Mouse (Mus musculus): ENCODE results near the gene Gcn1l1.
"Not testable (repeated sequence)": the region's sequence is repeated elsewhere in the genome, so short reads cannot be mapped to it uniquely, and the experiment has no call there.

The Gcn1l1 gene

DNA sequence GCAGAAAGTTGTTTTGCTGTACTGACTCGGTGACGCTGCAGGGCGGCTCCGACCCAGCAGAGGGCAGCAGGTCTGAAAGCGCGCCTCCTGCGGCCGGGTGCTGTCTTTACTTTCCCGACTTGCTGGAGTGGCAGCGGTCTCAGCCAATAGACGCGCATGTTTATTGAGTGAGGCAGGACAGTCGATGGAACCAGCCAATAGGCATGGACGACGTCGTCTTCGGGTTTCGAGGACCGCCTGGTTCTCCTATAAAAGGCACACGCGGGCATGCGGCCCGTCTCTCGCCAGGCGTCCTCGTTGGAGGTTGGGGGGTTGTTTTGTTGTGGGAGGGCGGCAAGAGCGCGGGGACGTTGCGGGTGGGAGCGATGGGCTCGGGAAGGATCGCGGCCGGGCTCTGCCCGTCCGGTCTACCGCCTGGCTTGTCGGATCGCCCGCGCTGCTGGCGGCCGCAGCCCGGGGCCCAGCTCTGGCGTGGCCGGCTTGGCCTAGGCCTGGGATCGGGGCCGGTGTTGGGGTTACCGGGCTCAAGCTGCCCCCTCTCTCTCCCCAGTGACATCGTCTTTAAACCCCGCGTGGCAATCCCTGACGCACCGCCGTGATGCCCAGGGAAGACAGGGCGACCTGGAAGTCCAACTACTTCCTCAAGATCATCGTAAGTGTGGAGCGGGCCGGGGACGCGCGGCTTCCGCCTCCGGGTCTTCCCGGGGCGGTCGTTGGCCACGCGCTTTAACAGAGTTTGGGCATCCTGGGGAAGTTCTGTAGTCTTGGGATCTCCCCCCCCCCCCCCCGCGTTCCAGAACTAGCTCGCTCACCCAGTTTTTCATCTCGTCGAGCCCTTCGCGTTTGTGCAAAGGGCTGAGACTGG is 5.6 kb upstream of the Gcn1l1 start, which contains the start of gene Rplp0:
Rplp0 (plus strand) TSS at position 231 of the 865 bp plus-strand sequence.
- DNase-seq (ENCODE audit: low spot score in 2 of 2), result peak; percentile 98 to 100

DNA sequence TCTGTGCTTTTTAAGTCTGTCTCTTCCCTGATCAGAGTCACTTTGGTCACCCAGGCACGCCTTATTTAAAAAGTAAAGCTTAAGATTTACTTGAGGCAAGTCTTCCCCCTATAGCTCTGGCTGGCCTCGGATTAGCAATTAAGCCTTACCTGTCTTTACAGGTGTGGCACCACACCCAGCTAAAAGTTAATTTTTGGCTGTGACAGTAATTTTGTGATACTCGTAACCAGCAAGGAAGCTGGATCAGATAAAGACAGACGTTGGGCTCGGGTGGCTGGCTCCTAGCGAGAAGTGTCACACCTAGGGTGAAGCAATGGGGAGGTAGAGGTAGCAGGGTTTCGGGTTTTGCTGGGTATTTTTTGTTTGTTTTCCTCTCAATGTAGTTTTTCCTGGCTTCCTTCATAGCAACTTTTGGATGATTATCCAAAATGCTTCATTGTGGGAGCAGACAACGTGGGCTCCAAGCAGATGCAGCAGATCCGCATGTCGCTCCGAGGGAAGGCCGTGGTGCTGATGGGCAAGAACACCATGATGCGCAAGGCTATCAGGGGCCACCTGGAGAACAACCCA is 4.6 kb upstream of the Gcn1l1 start:
- DNase-seq (ENCODE audit: low spot score in 2 of 2), result no peak

DNA sequence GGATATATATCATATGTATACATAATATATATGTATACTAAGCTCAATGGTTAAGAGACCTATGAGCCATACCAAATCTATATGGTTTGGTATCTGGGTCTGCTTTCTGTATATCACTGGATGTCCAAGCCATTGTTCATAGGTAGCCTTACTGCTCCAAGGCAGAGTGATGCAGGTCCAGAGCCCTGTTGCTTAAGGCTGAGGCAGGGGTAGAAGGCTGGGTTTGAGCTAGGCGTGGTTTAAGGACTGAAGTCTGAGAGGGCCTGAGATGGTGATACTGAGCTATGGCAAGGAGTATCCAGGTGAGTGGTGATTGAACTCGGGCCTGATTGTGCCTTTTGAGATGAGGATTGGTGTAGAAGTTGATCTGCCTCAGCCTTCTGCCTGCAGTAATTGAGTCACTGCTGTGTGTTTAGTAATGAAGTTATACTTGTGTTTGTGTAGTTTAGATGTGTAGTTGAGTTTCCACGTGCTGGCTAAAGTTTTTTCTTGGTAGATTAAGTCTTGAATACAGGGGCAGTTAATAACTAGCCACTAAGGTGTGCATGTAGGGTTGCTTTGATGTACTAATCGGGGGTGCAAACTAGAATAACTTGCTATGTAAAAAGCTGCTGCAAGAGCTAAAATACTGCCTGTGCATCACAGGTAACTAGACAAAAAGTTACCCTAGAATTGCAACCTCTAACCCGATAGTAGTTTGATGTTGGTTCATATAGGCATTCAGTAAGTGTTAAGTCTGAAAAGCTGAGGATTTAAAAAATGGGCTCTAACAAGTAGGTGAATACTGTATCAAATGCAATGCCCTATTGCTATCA is 1.1 kb upstream of the Gcn1l1 start:
- no peak for DNase-seq (ENCODE audit: low spot score in 2 of 2)

DNA sequence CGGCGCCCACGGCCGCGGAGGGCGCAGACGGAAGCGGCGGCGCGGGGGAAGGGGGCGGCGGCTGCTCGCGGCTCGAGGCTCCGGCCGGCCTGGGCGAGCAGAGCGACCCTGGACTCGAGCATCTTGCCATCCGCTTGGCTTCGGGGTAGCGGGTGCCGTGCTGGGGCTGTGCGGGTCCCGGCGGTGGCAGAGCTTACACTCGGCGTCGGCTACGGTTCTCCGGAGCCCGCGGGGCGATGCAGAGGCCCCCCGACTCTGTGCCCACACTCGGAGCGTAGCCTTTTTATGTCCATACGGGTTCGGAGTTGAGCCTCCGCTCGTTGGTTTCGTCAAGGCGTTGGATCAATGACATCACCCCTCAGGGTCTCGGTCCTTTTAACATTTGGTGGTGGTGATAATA is 349 bp downstream of the Gcn1l1 start:
- DNase-seq (ENCODE audit: low spot score in 2 of 2), result no peak

DNA sequence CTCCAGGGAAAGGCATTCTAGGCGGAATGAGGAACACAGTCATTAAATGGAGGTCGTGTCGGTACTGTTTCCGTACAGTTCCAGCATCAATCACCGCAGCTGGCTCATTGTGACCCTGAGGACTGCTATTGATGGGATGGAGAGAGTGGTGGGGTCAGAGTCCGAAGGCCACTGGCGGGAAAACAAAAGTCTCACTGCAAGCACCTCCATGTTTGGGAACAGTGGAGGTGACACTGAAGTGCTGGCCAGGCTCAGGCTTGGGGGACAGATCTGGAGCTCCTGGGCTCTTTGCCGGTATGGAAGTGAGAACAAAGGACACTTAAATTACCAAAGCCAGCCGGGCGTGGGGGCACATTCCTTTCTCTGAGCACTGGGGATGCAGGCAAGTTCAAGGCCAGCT is 3.6 kb downstream of the Gcn1l1 start:
- no peak for DNase-seq (ENCODE audit: low spot score in 2 of 2)

DNA sequence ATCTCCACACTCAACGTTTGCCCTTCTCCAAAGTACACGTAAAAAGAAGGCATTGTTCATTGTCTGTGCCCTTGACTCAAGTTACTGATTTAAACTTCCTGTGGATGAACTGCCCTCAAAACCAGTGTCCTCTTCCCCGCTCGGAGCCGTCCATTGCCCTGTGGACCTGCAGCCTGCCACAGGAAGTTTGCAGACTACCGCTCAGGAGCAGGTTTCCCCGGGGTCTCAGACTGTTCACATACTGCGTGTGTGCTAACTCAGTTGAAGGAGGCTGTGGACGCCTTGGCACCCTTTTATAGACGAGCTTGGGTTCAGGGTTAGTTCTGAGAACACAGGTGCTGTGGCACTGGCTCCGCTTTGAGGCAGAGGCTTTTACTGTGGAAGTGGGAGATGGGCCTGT is 4.3 kb downstream of the Gcn1l1 start:
- DNase-seq (ENCODE audit: low spot score in 2 of 2), result no peak

DNA sequence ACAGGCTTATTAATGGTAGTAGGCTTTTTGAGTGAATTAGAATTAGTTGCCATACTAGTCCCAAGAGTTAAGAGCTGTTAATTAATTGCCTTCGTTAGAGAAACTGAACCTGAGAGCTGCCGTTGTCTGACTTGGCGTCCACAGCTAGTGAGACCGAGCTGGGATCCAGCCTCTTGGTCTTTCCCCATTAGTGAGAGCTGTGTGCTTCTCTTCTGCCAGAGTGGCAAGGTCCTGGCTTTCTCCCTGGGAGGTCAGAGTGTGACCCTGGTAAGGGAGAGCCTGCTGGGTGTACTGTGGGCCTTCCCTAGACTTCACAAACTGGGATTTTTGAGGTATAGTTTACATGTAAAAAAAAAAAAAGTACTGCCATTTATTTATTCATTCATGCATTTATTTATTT is 4.7 kb downstream of the Gcn1l1 start:
- DNase-seq (ENCODE audit: low spot score in 2 of 2), result no peak

DNA sequence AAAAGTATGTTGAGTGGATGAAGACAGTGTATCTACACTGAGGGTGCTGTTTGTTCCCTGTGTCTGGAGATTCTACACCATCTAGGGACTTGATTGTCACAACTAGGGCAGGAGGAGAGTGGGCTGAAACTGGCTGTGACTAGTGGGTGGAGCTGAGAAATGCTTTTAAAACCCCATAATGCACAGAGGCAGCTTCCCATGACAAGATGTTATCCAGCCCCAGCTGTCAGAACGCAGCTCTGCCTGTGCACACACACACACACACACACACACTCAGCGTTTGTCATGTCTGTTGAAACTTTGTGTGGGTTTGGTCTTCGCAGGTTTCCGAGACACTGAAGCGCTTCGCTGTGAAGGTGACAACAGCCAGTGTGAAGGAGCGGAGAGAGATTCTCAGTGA is 6.0 kb downstream of the Gcn1l1 start:
- peak; percentile 78 for DNase-seq (ENCODE audit: low spot score in 2 of 2)

DNA sequence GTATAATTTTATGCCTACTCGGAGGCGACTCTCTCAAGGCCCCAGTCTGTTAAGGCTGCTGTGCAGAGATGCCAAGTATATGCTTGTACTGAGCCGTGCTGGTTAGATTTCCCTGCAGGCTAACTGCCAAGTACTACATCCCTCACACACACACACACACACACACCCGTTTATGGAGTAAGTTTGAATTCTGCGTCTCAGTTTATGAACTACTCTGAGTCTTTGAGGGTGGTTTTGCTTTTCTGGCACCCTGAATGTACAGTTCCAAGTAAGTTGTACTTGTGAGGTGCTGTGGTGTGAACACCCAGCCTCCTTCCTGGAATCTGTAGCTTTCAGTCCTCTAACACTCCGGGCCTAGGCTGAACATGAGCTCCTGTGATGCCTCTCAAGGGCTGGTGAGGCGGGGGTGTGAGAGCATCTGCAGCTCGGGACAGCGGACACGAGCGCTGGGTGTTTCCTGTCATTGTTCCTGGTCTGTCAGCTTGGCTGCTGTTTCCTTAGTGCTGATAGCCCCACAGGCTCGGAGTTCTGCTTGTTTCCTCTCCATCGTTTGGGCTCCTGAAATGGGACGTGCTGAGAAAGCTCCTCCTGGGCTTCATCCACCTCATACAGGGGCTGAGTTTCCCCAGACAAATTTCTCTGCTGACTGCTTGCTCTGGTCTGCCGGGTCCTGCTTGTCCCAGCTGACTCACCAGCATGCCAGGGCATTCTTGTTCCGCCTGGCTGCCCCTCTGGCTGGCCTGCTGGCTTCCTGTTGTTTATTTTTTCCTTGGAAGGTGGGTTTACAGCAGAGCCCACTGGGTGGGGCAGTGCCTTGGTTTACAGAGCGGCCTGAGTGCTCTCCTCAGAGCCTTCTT is 7.9 kb downstream of the Gcn1l1 start:
- DNase-seq (ENCODE audit: low spot score in 2 of 2), result peak in 1 of 2 experiments; percentile 35

DNA sequence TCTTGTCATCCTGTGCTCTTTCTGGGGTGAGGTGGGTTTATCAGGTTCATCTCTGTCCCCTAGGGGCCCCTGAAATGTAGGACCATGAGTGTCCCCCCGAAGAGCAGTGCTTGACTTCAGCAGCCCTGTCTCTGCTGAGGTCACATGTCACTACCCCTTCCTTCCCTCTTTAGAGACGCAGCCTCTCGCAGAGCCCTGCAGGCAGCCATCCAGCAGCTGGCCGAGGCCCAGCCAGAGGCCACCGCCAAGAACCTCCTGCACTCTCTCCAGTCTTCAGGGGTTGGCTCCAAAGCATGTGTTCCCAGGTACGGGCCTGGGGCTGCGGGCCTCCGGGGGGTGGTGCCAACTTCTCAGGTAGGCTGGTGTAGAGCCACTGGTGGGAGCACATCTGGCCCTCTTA is 9.9 kb downstream of the Gcn1l1 start:
- peak in 1 of 2 experiments; percentile 32 for DNase-seq (ENCODE audit: low spot score in 2 of 2)

DNA sequence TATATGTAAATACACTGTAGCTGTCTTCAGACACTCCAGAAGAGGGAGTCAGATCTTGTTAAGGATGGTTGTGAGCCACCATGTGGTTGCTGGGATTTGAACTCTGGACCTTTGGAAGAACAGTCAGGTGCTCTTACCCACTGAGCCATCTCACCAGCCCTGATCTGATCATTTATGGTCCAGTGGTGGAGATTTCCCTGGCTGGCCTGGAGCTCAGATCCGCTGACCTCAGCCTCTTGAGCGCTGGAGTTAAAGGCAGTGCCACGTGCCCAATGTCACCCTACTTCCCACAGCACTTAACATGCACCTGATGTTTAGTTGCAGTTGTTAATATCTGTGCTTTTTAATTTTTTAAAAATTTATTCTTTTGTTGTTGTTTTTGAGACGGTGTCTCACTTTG is 12.6 kb downstream of the Gcn1l1 start:
- not testable (repeated sequence) for DNase-seq (ENCODE audit: low spot score in 2 of 2)

DNA sequence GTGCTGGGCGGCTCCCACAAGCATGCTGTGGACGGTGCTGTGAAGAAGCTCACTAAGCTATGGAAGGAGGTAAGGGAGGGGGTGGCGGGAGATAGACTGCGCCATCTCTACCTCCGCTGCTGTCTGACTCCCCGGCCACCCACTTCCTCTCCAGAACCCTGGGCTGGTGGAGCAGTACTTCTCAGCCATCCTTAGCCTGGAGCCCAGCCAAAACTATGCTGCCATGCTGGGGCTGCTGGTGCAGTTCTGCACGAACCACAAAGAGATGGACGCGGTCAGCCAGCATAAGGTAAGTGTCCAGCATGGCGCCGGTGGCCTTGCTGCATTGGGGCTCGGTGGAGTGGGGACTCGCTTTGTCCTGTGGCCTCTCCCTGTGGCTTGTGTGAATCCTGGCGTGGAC is 13.9 kb downstream of the Gcn1l1 start:
- no peak for DNase-seq (ENCODE audit: low spot score in 2 of 2)

DNA sequence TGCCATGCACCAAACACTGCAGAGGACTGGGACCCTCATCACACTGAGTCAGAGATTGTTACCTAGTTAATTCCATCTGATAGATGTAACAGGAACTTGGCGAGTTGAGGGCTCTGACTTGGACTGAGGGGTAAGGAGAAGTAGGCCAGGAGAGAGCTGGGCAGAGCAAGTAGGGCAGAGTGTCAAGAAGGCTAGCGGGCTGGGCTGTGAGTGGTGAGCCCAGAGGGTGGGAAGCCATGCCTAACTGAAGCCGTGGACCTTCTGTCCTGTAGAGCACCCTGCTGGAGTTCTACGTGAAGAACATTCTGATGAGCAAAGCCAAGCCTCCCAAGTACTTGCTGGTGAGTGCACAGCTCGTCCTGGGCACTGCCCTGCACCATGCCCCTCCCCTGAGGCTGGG is 14.3 kb downstream of the Gcn1l1 start:
- no peak for DNase-seq (ENCODE audit: low spot score in 2 of 2)

DNA sequence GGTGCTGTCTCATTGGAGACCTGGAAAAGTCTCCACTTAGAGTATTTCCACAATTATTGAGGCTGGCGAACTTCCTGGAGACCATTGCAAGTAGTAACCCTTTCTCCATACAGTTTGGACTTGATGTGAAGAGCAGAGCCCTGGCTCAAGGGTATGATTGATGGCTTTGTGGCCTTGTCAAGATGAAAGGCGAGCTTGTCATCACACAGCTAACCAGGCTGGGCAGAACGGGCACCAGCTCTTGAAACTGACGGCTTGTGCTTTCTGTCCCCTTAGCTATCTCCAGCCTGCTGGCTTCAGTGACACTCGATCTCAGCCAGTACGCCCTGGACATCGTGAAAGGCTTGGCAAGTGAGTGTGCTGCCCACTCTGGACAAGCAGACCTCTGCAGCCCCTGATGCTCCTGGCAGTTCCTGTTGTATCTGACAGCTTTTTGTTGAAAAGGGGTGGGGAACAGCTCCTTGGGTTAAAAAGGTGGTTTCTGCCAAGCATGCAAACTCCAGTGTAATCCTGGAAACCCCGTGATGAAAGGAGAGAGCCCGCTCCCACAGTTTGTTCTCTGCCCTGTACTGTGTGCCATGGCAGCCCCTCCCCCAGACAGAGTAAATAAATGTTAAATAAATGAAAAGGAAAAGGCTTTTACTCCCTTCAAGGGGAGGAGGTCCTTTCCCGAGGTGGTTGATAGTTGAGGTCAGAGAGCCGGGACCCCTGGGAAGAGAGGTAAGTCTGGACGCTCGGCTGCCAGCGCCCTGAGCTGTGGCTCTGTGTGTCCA is 15.4 kb downstream of the Gcn1l1 start:
- no peak for DNase-seq (ENCODE audit: low spot score in 2 of 2)

DNA sequence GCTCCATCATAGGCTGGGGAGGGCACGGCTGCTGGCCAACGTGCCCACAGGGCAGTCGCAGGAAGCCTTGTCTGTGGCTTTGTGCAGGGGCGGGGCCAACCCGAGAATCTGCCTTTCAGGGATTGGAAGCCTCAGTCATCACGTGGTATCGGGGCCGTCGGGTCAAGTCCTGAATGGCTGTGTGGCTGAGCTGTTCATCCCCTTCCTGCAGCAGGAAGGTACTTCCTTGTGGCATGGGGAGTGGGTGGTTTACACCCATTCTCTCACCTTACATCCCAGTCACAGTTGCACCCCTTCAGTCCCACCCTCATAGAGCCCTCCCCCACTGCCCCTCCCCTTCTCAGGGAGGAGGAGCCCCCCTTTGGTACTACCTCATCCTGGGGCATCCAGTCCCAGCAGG is 16.6 kb downstream of the Gcn1l1 start:
- no peak for DNase-seq (ENCODE audit: low spot score in 2 of 2)

DNA sequence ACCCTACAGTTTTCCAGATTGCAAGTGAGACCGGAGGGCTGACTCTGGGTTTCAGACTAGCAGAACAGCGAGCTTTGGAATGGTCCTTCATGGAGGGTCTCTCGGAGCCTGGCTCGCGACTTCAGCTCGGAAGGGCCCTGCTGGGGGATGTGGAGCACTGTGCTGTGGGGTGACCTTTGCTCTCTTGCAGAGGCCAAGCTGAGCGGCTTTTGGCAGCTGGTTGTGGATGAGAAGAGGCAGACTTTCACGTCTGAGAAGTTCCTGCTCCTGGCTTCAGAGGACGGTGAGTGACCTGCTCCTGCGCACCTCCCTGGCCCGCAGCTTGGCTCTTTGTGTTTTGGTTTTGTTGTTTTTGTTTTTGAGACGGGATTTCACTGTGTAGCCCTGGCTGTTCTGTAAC is 20.6 kb downstream of the Gcn1l1 start:
- DNase-seq (ENCODE audit: low spot score in 2 of 2), result no peak

DNA sequence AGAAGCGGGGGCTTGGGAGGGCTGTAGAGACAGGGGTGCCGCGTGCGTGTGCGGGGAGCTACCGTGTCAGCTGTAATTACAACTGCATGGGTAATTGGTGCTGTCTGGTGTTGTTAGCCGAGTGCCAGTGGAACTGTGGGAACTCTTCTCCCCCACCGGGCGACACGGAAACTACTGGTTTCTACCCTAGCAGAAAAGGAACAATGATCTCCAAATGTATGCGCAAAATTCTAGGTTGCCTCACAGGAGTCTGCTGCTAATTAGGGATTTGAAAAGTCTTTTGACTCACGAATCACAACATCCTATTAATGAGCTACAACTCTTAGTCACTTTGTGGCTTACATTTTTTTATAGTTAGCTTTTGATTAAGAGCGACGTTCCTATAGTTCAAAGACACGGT is 21.1 kb downstream of the Gcn1l1 start:
- peak in 1 of 2 experiments; percentile 36 for DNase-seq (ENCODE audit: low spot score in 2 of 2)

DNA sequence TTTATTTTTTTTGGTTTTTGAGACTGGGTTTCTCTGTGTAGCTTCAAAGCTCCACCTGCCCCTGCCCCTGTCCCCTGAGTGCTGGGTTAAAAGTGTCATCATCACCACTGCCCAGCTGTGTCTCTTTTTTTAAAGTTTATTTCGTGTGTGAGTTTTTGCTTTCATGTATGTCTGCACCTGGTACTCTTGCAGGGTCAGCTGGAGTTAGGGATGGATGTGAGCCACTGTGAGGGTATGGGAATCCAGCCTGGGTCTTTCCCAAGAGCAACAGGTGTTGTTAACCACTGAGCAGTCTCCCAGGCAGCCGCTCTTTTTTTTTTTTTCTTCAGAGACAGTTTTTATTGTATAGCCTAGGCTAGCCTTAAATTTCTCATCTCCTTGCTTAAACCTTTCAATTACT is 21.7 kb downstream of the Gcn1l1 start:
- no peak for DNase-seq (ENCODE audit: low spot score in 2 of 2)

DNA sequence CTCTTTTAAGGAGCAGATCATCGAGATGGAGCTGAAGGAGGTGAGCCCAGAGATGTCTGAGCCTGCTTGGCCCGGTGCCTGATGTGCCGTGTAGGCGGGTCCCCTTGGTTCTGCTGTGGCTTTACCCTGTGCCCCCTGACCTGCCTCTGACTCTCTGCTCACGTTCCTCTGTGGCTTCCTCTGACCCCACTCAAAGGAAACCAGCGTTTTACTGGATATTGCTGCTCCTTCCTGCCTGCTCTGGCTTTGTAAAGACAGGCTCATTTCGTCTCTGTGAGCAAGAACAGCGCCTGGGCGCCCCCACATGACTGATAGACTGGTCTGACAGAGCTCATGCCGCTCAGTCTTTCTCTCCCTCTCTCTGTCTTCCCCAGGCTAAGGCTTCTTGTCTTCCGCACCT is 26.0 kb downstream of the Gcn1l1 start:
- DNase-seq (ENCODE audit: low spot score in 2 of 2), result no peak

DNA sequence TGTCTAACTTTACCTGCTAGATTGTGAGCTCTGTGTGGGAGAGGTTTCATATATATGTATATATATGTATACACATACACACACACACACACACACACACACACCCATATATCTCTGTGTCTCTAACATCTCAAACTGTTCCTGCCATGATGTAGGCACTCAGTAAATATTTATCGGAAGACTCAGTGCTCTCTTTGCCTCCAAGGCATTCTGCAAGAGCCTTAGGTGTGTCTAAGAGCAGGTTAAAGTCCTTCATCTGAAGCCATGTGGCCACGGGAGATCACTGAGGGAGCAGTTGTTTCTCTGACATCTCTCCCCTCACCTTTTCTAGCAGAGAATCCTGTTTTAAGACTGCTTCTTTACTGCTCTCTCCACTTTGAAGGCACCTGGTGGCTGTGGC is 26.5 kb downstream of the Gcn1l1 start:
- DNase-seq (ENCODE audit: low spot score in 2 of 2), result no peak

DNA sequence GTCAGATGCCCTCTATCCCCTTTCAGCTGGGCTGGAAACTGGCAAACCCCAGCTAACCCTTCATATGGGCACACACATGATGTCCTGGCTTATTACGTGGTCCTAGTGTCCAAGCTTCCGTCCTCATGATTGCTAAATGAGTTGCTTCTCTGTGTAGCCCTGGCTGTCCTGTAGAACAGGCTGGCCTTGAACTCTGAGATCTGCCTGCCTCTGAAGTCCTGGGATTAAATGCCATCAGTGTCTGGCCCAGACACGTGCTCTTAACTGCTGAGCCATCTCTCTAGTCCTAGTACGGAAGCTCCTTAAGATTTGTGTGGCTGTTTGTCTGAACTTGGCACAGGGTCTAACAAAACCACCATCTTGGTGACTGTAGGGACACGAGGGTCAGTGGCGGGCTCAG is 38.5 kb downstream of the Gcn1l1 start:
- DNase-seq (ENCODE audit: low spot score in 2 of 2), result no peak

Measured in left cerebral cortex, adult 9 months (tissue).